Mouse (Mus musculus): ENCODE results near the gene Rexo1.

DNA sequence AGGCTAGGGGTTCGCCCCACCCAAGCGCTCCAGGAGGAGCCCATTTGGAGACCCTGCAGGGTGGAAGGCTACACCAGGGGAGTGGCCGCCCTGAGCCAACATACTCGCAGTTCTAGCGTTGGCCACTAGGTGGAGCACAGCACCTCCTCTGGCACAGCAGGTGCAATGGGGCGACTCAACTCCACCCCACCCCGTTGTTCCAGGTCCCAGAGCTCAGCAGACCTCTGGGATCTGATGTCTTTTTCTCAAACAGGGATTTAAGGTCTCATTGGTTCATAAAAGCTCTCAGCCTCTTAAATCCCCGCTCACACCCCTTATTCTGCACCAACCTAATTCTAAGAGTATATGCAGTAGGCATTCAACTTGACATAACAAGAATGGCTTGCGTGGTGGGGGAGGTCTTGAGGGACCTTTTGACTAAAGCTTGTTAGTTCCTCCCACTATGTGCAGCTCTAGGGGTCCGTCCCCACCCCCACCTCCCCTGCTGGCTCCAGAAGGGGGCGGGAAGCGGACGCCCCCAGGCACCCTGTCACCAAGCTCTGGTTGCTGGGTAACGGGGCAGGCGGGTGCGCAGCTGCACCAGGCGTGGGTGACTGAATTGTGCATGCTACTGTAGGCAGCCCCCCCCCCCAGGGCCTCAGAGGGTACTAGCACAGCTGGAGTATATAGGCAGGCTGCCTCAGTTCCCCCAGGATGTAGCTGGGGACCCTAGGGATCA lies 5.2 kb upstream of the Rexo1 start:
- TF ChIP-seq HCFC1 (IDR thresholded peaks at IDR 0.05; ENCODE audit: borderline replicate concordance, insufficient read depth, low read length) (no peak), ZNF384 (IDR thresholded peaks at IDR 0.05; ENCODE audit: low read depth, low read length) (no peak), ZC3H11A (IDR thresholded peaks at IDR 0.05; ENCODE audit: borderline replicate concordance, low read depth, low read length) (no peak; the same call in 1 of the 2 replicates)
